Mouse (Mus musculus) common myeloid progenitor, adult 5-6 weeks (primary cell): ENCODE results near the gene Cmtm8. TPM values are rescaled to one million over a fixed set of nuclear protein-coding genes. Genes with fewer than 3 reads are reported as not detected.
A peak's percentile ranks its signal among the peaks of the same experiment; 100 is the strongest.

ENCODE experiments used
- ATAC-seq: replicated peaks from 2 replicates; pipeline ENCODE4 v1.8.0; 2016; ENCODE audit warnings: low read depth, mild to moderate bottlenecking, moderate TSS enrichment, inconsistent platforms; ENCODE audit not compliant: poor library complexity, severe bottlenecking
- total RNA-seq: library from RNA; stranded (forward); fragments of 200-1000, 187-1606 nt; gene quantifications from 2 replicates; pipeline ENCODE4 v1.2.3, GENCODE M21; 2017

Gene Cmtm8
- 3.1 TPM in 1 of 2 replicates, not detected in the other for total RNA-seq

DNA sequence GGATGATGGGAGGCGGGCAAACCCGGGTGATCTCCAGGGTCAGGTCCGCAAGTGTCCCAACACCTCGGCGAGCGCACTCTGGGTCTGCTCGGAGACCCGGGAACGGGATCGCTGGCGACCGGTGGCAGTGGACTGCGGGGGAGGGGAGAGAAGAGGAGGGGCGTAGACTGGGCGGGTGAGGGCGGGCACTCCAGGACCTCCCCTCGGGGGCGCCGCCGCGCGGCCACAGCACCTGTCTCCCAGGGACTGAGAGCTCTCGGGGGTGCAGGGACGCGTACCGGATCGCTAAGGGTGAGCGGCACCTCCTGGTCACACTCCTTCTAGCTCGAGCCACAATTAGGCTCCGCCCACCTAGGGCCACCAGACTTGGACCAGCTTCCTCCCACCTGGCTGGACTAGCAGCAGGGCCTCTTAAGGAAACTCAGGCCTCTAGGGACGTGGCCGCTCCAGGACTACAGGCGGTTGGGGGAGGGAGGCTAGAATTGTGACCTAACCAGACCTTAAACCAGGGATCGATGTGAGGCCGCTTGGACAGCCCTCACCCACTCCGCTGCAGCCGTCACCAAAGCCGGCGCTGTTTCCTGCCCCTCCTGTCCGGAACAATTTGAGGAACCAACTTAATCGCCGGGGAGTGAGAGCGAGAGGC is at the start of gene Cmtm8:
TSS of gene Cmtm8 (minus strand) at position 140 of the 646 bp plus-strand sequence.
- ATAC-seq = peak; percentile 87

DNA sequence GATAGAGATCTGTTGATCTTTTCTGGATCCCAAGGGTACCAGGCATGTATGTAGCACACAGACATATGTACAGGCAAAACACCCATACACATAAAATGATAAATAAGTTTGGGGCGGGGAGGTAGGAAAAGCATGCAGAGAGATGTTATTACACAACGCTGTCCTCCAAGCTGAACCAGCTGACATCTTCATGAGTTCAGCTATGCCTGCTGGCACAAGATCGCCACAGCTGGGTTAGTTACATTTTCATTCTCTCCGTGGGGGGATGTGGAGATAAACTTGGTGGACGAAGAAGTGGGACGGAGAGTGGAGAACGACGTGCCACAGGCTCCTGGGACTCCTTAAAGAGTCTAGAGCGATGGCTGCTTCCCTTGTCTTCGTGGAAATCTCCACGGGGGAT is 49.0 kb upstream of the Cmtm8 start:
- no peak for ATAC-seq

DNA sequence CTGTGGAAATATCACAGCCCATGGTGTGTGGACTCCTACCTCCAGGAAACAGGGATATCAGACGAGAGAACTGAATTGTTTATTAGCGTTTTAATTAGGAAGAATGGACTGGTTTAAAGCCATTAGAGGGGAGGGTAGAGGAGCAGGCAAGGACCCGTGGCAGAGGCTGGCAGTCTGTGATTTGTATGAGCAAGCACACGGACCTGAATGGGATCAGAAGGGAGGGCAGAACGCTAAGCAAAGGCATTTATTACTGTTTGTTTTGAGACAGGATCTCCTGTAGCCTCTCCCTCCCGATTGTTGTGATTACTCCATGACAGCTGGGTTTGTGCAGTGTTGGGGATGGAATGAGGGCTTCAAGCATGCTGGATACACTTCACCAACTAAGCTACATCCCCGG is 46.4 kb upstream of the Cmtm8 start:
- ATAC-seq = no peak

DNA sequence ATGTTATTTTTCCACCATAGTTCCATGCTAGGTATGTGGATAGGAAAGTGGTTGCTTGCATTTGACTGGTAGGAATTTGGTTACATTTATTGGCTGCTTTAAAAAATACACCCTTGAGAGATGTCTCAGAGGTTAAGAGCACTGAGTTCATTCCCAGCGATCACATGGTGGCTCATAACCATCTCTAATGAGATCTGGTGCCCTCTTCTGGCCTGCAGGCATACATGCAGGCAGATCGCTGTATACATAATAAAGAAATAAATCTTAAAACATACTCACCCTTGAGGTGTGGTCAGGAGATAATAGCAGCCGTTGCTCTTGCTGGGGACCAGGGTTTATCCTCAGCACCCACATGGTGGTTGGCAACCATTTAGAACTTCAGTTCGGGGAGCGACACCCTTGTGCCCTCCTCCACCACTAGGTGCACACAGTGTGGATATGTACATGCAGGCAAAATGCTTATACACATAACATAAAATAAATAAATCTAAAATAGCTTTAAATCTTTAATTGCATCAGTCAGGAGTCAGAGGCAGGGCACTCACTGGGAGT is 45.0 kb upstream of the Cmtm8 start:
- ATAC-seq = no peak

DNA sequence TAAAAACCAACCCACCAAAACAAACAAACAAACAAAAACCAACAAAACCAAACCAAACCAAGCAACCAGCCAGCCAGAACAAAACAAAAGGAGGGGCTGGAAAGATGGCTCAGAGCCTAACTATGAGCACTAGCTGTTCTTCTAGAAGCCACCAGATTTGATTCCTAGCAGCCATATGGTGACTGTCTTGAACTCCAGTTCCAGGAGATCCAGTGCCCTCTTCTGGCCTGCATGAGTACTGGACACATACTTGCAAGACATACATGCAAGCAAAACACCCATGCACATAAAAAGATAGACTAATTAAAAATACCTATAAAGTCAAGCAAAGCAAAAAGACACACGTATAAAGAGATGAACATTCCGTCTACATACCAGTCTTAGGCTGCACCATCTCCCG is 43.7 kb upstream of the Cmtm8 start:
- ATAC-seq = peak; percentile 54; the same call in 1 of the 2 replicates

DNA sequence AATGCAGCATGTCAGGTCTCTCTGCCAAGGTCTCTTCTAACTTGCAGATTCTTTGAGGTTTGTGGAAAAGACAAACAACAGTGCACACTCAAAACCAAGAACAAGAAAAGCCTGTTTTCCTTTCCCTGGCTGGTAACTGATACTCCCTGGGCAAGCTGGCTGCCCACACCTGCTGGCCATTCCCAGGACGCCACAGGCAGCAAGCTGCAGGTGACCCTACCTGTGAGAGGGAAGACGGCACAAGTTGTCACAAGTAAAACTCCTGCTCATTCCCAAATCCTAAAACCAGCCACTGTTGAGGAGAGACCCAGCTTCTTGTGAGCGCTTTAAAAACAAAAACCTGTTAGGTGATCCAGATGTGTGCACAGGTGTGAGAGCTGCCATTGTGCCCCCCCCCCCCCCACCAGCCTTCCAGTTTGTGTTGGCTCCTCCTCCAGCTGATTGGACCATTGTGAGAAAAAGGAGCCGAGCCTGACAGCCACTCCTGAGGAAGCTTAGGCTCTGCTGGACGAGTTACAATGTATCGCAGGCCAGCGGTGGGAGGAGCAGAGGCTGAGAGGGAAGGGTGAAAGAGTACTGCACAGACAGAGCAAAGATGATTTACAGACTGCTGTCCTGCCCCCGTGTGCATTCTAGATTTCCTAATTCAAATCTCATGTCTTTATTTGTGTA is 42.2 kb upstream of the Cmtm8 start:
- no peak for ATAC-seq

DNA sequence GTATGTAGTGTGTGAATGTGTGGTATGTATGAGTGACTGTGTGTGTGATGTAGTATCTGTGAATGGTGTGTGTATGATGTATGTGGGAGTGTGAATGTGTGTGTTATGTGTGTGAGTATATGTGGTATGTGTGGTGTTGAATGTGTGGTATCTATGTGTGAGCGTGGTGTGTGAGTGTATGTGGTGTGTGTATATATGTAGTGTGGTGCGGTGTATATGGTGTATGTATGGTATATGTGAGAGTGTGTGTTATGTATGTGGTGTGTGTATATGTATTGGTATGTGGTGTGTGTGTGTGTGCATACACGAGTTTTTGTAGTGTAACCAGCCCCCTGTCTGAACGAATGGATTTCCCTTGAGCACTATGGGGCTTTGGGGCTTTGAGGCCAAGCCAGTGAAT is 41.6 kb upstream of the Cmtm8 start:
- no peak for ATAC-seq

DNA sequence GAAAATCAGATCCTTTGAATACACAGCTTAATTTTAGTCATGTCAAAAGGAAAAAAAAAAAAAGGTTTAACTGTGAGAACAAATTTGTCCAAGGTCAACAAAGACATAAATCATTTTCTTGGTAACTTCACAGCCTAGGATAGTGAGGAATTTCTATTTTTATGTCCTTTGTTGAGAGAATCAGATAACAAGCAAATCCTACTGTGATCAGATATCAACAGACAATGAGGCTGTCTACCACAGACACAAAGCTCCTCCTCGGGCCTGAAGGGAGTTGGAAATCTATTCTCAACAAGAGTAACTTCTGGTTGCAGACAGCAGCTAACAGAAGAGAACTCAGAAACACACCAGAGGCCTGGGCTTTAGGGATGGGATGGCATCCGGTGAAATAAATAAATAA is 38.0 kb upstream of the Cmtm8 start:
- no peak for ATAC-seq

DNA sequence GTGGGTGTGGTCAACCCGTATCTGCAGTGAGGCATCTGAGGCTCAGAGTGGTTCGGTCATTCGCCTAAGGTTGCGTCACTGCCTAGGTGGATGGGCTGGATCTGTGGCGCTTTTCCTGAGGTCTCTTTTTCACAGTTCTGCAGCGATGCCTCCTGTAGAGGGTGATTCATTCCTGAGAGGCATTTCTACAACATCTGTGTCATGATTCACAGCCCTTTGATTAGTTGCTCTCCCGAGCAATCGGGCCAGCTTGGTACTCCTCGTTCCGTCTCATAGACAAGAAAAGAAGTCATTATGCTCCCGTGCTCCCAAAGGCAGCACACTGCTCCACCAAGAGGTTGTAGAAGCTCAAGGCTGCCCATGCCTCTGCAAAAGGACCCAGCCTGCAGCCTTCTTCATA is 11.4 kb upstream of the Cmtm8 start:
- peak; percentile 42; the same call in 1 of the 2 replicates for ATAC-seq

DNA sequence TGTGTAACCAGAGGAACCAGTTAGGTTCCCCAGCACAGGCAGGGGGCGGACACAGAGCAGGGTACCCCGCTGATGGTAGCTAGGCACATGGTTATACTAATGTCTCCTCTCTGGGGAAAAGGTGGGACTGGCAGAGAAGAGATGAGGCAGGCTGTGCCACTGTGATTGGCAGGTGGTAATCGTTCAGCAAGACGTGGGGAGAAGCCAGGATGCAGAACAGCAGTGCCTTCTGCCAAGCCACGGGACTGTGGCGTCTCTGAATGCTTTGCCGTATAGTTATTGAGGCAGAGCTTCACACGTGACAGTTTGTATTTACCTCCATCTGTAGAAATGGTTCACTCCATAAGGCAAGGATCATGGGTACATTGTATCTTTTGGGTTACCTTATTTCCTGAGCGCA is 10.7 kb upstream of the Cmtm8 start:
- no peak for ATAC-seq

DNA sequence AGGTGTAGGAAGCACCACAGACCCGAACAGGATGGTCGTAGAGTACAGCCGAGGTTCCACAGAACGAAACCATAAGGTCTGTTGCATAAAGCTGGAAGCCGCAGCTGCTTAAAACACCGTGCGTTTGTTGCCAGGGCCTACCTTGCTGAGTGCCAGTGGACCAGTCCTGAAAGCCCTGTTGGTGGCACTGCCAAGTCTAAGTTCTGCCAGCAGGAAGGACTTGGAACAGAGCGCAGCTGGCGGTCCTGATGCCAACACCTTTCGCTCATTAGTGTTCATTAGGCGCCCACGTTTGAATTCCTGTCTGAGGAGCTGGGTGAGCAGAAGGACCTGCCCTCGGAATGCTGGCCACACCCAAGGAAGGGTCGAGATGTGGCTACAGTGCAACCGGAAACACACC is 9.4 kb upstream of the Cmtm8 start:
- no peak for ATAC-seq

DNA sequence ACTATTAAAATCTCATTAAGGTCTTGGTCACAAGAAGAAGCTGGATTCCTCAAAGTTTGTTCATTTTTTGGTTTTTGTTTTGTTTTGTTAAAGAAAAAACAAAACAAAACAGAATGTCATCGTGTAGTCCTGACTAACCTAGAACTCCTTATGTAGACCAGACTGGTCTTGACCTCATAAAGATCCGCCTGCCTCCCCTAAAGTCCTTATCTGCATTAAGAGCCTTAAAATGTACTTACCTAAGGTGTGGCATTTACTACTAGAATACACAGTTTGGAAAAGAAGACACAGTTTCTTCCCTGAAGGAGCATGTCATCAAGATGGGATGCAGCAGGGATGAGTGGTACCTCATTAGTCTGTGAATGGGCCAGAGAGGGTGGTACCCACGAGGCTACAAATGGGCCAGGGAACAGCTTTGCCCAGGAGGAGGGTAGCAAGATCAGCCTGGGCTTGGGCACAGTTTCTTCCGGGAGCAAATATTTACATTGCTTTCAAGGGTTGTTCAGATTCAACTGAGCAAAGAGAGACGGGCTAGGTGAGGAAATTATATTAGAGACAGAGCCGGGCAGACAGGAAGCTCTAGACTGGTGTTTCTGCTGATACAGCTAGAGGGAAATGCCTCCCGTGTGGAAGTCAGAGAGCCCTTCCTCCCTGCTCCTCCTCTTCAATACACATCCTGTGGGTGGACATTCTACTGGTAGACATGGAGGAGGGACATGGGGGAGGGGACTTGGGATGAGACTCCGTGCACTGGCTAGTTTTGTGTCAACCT is 7.6 kb upstream of the Cmtm8 start:
- ATAC-seq = peak; percentile 52; the same call in 1 of the 2 replicates

DNA sequence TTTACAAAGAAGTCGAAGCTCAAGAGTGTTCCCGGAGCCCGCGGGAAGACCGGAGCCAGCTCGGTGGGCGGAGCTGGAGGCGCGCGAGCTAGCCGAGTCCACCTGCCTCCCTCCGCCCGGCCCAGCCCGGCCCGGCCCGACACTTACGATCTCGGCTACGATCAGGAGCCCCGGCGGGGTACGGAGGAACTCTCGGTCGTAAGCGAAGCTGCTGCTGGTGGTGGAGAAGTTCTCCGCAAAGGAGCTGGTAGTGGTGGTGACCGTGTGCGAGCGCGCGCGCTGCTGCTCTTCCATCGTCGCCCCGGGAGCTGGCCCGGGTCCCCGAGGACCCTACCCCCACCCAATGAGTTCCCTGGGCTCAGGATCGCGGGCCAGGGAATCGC is 331 bp downstream of the Cmtm8 start:
- peak; percentile 27 for ATAC-seq

DNA sequence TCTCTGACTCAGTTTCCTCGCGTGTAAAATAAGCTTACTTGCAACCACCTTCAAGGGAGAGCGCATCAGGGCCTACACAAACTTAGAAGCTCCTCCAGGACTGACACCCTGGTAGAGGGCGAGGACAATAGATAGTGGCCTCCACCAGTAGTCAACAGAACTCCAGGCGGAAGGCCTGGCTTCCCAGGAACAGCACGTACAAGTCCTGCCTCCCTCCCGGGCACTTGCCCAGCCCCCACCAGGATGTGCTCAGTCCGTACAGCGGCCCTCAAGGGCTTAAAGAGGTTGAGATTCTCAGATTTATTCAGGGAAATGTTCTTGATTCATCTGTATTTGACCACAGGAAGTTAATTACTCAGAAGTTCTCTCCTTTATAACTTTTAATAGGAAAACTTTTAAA is 1.1 kb downstream of the Cmtm8 start:
- no peak for ATAC-seq

DNA sequence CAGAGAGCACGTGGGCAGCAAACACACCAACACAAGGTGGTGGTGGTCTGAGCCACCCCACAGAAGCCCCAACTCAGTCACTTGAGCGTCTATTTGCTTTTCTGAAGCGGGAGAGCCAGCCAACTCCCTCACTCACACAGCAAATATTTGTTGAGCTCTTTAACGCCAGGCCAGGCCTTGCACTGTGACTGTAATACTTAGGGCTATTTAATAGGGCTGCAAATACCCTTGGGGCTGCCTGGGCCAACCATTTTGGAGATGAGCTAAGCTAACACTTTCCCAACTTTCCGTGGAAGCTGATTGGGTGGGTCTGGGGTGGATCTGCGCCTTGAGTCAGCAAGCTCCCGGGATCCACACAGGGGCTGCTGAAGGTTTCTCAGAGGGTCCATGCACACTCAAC is 1.7 kb downstream of the Cmtm8 start:
- ATAC-seq = no peak

DNA sequence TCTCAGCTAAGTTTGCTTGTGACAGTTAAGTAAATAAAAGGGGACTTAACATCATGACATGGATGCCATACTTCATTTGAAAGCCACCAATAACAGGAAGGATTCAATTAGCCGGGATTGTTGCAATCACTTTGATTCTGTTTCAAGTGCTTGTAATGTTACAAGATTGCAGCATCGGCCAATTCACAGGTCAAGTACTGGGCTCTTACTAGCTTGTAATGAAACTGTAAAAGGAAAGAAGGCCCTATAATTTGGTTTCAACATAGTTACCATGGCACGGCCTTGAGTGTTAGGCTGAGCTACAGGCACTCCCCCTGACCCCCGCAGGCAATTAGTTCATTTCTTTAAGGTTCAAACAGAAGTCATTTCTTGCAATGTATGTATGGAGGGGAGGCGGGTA is 5.1 kb downstream of the Cmtm8 start:
- ATAC-seq = no peak

DNA sequence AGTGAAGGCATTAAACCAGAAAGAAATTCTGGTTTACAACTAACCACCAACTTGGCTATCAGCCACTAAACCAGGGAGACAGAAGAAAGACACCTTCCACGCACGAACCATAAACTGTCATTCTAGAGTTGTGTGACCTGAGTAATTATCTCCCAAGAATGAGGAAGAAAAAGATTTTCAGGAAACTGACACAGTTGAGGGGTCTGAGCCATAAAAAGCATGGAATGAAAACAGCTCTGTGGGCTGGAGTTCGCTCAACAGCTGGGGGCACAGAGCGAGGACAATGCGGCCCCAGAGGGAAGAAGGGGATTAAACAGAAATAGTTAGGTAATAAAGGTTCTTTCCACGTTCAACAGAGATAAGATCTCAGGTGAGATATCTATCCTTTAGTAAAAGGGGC is 12.4 kb downstream of the Cmtm8 start:
- no peak; the same call in 1 of the 2 replicates for ATAC-seq

DNA sequence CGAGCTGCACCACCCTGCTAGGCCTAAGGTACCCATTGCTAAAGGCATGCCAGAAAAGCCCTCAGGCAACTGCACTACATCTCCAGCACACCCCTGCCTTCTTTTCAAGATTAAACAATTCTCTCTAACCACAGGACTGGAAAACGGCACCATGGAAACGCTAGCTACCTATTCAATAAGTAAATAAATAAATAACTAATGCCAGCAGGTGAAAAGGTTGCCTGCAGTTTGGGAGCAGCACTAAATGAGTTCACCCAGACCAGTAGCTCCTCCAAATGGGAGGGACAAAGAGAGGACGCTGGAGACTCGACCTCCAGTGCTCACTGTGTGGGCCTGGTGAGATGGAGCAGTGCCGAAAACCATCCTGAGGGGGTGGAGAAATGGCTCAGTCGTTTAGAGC is 13.6 kb downstream of the Cmtm8 start:
- ATAC-seq = no peak

DNA sequence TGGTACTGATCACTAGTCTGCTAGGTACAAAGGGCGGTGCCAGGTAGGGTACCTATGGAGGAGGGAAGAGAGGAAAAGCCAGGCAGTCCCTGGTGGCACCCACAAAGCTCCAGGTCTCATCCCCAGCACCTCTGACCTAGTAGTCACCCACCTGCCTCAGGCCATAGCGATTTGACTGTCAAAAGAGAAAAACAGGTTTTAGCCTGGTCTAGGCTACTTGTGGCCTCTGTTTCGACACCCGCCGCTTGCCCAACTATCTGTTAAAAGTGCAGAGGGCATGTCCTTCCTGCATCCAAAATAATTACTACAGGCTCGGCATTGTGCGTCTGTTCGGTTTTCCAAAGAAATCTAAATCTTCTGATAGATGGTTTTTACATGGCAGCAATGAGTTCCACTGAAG is 14.3 kb downstream of the Cmtm8 start:
- ATAC-seq = no peak

DNA sequence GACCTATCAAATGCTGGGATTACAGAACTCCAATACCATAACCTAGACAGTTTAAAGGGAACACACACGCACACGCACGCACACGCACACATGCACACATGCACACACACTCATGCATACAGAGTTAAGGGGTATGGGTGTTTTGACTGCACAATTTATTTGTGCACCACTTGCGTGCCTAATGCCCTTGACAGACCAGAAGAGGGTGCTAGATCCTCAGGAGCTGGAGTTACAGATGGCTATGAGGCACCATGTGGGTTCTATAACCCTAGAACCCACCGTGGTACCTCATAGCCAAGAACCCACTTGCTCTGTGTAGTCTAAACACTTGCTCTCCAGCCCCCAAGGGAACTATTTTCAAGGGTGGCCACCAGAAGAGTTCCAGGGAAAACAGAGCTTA is 15.6 kb downstream of the Cmtm8 start:
- no peak for ATAC-seq

DNA sequence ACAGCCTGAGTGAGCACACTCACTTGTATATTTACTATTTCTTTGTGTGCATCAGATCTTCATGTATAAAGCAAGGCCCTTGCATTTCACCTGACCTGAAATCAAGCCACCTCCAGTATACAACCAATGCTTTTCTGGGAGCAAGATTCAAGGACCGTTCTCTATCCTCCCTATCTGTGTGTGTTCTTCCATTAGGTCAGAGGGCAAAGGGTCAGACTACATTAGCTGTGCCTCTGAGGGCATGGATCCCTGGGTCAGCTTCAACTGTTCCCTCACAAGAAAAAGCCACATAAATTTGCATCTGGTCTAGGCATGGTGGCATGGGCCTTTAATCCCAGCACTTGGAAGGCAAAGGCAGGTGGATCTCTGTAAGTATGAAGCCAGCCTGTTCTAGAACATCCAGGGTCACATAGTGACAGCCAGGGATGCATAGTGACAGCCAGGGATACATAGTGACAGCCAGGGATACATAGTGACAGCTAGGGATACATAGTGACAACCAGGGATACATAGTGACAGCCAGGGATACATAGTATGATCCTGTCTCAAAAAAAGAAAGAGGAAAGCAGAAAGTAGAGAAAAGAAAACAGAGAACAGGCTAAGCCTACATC is 16.6 kb downstream of the Cmtm8 start:
- ATAC-seq = no peak
